Mouse (Mus musculus): ENCODE measurements around the gene Cacna1c. TPM values are rescaled to one million over a fixed set of nuclear protein-coding genes. Genes with fewer than 3 reads are reported as not detected.

The Cacna1c gene
- polyA plus RNA-seq, 1 experiment: 1.3 TPM

DNA sequence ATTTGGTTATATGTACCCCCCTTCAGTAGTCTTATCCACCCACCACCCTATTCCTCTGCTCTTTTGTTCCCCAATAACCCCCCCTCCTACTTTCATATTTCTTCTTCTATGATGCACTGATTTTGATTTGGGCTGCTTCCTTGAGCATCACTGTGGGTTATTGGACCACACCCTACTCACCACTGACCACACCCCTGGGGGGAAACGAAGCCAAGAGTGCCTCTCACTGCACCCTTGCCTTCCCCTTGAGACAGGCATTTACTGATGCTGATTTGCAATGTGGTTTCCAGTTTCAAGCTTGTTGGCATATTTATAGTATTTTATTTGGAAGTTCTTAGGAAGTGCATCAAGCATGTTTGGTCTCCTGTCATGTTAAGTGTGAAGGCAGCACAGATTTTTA is 337.8 kb downstream of the Cacna1c start:
- H3K4me1 ChIP-seq: no peaks in the 10 kb centered on the region
- TF ChIP-seq FLI1 (IDR thresholded peaks at IDR 0.05; ENCODE audit: low read length): no peak
- TF ChIP-seq GATA1 (IDR thresholded peaks at IDR 0.05; ENCODE audit: borderline replicate concordance, low read length): no peak
- peaks cover 26% of the 10 kb centered on the region for H3K27me3 ChIP-seq (replicated peaks)

DNA sequence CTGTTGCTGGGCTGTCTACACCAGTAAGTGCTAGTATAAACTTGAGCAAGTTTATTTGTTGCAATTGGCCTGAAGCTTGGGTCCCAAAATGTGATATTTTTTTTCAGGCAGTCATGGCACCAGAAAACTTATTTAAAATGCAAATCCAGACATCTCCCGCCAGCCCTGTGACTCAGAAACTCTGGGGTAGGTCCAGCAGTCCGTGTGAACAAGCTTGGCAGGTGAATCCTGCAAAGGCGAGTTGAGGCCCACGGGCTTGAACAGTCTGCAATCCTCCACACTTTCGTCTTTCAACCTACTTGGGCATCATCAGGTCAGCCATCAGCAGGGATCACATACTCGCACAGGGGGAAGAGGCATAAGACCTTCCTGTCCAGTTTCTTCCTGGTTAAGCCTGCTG is 344.1 kb downstream of the Cacna1c start:
- TF ChIP-seq GATA1 (IDR thresholded peaks at IDR 0.05; ENCODE audit: borderline replicate concordance, low read length): no peak
- TF ChIP-seq FLI1 (IDR thresholded peaks at IDR 0.05; ENCODE audit: low read length): no peak
- peaks cover 2% of the 10 kb centered on the region for H3K27me3 ChIP-seq (replicated peaks)
- no peaks in the 10 kb centered on the region for H3K36me3 ChIP-seq (replicated peaks; ENCODE audit: low read length)
- H3K4me1 ChIP-seq: peaks cover 21% of the 10 kb centered on the region
- no peak overlapping the region for H3K4me3 ChIP-seq (replicated peaks)
- H3K9me3 ChIP-seq: peaks cover 3% of the 10 kb centered on the region

More for the DNA sequence above, 337.8 kb downstream of the Cacna1c start:
- Histone ChIP-seq H3K36me3 (replicated peaks; ENCODE audit: low read length) (no peaks in the 10 kb centered on the region), H3K4me3 (replicated peaks) (no peak overlapping the region), H3K9me3 (peaks cover 7% of the 10 kb centered on the region)

DNA sequence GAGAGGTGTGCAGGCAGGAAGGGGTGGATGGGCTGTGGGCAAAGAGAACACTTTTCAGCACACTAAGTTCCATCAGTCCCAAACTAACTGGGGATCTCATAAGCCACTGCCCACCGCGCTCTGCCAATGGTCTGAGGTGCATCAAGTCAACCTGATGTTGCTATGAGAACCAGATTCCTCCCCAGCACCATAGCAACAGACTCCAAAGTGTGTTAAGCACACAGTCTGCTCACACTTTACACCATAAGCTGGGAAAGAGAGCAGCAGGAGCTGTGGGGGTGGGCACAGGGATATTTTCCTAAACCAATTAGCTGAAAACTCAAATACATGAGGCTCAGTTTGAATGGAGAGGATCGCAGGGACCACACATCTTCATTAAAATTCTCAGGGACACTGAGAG is 345.1 kb downstream of the Cacna1c start:
- peaks cover 12% of the 10 kb centered on the region for H3K27me3 ChIP-seq (replicated peaks)
- H3K36me3 ChIP-seq (replicated peaks; ENCODE audit: low read length): no peaks in the 10 kb centered on the region
- no peak for TF ChIP-seq GATA1 (IDR thresholded peaks at IDR 0.05; ENCODE audit: borderline replicate concordance, low read length)
- peaks cover 22% of the 10 kb centered on the region for H3K4me1 ChIP-seq
- H3K4me3 ChIP-seq (replicated peaks): no peak overlapping the region
- peaks cover 3% of the 10 kb centered on the region for H3K9me3 ChIP-seq

DNA sequence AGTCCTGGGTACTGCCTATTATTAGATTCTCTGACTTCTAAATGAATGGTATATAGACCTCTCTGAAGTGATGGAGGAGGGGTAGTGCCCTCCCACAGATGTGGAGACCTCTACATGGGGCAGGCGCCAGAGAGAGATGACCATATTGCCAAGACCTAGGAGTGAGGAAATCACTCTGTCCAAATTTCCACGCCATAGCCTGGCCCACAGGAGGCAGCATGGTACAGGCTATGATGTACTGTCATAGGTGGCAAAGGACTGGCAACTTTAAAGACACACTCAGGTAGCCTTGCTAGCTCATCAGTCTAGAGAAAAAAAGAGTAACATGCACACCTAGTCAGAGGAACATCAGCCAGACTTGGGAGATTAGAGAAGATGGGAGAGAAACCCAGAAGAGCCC is 347.6 kb downstream of the Cacna1c start:
- Histone ChIP-seq H3K9me3 (no peaks in the 10 kb centered on the region), H3K27me3 (replicated peaks) (peaks cover 17% of the 10 kb centered on the region), H3K36me3 (replicated peaks; ENCODE audit: low read length) (no peaks in the 10 kb centered on the region), H3K4me3 (replicated peaks) (no peak overlapping the region), H3K4me1 (peaks cover 34% of the 10 kb centered on the region)
- no peak for TF ChIP-seq GATA1 (IDR thresholded peaks at IDR 0.05; ENCODE audit: borderline replicate concordance, low read length)
- TF ChIP-seq FLI1 (IDR thresholded peaks at IDR 0.05; ENCODE audit: low read length): no peak

DNA sequence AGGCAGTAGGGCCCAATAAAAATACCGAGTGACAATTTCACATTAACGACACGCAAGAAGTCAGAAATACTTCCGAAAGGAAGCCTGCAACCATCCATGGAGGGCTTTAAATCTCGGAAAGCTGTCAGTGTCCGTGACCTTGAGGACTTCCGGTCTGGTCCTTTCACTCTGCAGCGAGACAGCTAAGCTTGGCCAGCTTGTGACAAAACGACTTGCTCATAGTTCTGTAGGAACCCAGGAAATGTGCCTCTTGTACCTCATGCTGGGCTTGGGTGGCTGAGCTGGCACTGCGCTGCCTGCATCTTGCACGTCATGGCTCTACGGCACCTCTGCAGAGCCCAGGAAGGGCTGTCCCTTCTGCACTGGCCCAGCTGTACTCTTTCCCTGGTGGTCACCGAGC is 348.5 kb downstream of the Cacna1c start:
- no peaks in the 10 kb centered on the region for H3K36me3 ChIP-seq (replicated peaks; ENCODE audit: low read length)
- H3K27me3 ChIP-seq (replicated peaks): peaks cover 17% of the 10 kb centered on the region
- H3K4me3 ChIP-seq (replicated peaks): no peak overlapping the region
- no peaks in the 10 kb centered on the region for H3K9me3 ChIP-seq
- H3K4me1 ChIP-seq: peaks cover 34% of the 10 kb centered on the region
- TF ChIP-seq FLI1 (IDR thresholded peaks at IDR 0.05; ENCODE audit: low read length): no peak
- no peak for TF ChIP-seq GATA1 (IDR thresholded peaks at IDR 0.05; ENCODE audit: borderline replicate concordance, low read length)

DNA sequence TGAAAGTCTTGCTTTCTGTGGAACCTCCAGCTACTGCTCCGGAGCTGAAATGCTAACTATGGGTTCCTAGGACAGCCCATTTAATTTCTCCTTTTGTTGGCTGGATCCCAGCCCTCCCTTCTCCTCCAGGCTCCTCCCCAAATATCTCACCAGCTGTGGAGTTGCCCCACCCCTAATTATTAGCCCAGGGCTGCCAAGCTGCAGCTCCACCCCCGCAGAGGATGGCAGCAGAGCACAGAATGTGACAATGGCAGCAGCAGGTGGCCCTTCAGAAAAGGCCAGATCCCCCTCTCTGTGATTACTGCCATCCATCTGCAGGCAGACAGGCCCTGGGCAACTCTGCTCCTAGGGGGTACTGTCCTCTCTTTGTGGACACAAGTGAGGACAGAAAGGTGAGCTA is 350.4 kb downstream of the Cacna1c start:
- Histone ChIP-seq H3K9me3 (no peaks in the 10 kb centered on the region), H3K4me1 (peaks cover 16% of the 10 kb centered on the region), H3K27me3 (replicated peaks) (peaks cover 20% of the 10 kb centered on the region), H3K36me3 (replicated peaks; ENCODE audit: low read length) (no peaks in the 10 kb centered on the region), H3K4me3 (replicated peaks) (no peak overlapping the region)
- TF ChIP-seq GATA1 (IDR thresholded peaks at IDR 0.05; ENCODE audit: borderline replicate concordance, low read length) (no peak), FLI1 (IDR thresholded peaks at IDR 0.05; ENCODE audit: low read length) (no peak)

DNA sequence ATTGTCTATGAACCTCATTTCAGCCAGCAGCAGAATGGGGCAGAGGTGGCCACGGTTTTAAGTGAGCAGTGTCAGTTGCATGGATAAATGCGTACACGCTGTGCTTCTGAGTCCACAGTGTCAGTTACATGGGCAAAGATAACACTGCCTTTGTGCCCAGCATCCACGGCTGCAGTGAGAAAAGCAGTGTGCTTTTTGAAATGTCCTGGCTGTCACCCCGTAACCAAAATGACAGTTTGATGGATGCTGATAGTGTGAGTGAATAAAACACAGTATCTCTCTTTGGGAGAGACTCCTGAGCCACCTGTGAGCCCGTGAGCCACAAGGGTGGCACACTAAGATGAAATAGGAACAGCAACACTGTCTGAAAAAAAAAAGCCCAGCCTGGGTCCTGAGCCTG is 351.0 kb downstream of the Cacna1c start:
- peaks cover 20% of the 10 kb centered on the region for H3K27me3 ChIP-seq (replicated peaks)
- H3K9me3 ChIP-seq: no peaks in the 10 kb centered on the region
- no peak overlapping the region for H3K4me3 ChIP-seq (replicated peaks)
- no peaks in the 10 kb centered on the region for H3K36me3 ChIP-seq (replicated peaks; ENCODE audit: low read length)
- TF ChIP-seq GATA1 (IDR thresholded peaks at IDR 0.05; ENCODE audit: borderline replicate concordance, low read length) (no peak), FLI1 (IDR thresholded peaks at IDR 0.05; ENCODE audit: low read length) (no peak)
- peaks cover 17% of the 10 kb centered on the region for H3K4me1 ChIP-seq

DNA sequence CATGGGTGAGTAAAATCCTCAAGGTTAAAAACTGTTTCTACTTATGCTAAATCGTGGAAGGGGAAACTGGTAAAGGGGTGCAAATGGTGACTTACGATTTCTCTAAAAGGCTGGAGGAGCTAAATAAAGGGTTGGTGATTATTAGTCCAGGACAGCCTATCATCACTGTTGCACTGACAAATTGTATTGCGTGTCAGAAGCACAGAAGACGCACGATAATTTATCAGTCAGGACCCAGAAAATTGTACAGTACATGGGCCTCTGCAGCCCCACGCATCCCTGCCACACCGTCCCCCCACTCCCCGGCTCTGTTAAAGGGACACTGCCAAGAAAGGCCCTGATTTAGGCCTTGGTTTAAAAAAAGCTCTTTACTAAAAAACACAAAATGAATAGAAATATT is 352.7 kb downstream of the Cacna1c start:
- peaks cover 33% of the 10 kb centered on the region for H3K4me1 ChIP-seq
- H3K27me3 ChIP-seq (replicated peaks): peaks cover 21% of the 10 kb centered on the region
- no peaks in the 10 kb centered on the region for H3K36me3 ChIP-seq (replicated peaks; ENCODE audit: low read length)
- no peak overlapping the region for H3K4me3 ChIP-seq (replicated peaks)
- no peak for TF ChIP-seq FLI1 (IDR thresholded peaks at IDR 0.05; ENCODE audit: low read length)
- no peak for TF ChIP-seq GATA1 (IDR thresholded peaks at IDR 0.05; ENCODE audit: borderline replicate concordance, low read length)
- no peaks in the 10 kb centered on the region for H3K9me3 ChIP-seq

DNA sequence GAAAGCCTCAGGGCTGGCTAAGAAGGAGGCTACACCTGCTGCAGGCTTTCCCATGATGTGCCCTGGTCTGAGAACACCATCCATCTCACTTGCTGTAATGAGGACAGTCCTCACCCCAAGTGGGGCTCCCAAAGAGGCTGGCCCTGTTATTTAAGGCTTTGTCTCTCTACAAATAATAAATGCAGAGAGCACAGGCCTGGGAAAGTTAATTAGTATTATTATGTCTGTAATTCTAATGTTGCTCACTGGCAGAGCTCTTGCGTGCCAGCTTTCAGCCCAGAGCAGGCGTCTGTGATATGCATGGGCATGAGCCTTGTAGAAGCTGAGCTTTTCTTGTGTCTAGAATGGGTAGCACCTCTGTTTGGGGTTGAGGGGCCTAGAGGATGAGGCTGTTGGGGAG is 354.3 kb downstream of the Cacna1c start:
- Histone ChIP-seq H3K36me3 (replicated peaks; ENCODE audit: low read length) (no peaks in the 10 kb centered on the region), H3K9me3 (no peaks in the 10 kb centered on the region), H3K4me3 (replicated peaks) (no peak overlapping the region), H3K27me3 (replicated peaks) (peaks cover 18% of the 10 kb centered on the region), H3K4me1 (peaks cover 38% of the 10 kb centered on the region)
- no peak for TF ChIP-seq GATA1 (IDR thresholded peaks at IDR 0.05; ENCODE audit: borderline replicate concordance, low read length)
- no peak for TF ChIP-seq FLI1 (IDR thresholded peaks at IDR 0.05; ENCODE audit: low read length)

DNA sequence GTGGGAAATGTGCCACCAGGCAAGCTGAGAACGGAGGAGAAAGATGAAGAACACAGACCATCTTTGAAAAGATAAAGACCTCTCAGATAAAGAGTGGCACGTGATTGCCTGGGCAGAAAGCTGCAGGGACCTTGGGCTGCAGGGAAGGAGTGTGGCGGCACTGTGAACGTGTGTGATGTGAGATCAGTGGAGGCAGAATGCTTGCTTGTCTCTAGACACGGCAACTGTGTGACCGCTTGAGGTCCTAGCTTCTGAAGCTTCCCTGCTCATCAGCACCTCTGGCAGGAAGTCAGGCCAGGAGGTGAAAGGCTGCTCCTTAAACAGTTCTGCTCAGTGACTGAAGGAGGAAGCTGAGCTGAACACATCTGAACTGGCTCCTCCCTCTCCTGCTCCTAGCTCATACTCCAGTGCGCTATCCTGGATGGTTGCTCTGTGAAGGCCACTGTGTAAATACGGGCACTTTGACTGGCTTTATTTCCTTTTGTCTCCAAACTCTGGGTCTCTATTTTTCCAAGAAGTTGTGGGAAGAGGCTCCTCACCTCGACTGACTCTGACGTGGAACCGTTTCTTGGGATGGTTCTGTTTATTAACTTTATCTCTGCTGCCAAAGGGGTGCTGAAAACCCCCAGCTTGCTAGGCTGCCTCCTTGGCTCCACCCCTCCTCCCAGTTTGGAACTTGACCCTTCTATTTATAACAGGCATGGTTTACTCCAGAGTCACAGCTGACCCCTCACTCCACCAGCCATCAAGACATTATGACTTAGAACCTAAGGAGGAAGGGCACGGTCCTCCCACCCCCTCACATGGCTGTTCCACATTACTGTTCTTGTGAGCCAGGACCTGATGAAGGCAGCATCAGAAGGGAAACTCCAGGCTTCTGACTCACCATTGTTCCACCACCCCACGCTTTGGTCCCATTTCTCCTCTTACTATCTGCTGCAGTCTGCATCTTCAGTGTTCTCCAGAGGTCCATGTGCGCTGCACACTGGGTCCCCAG is 357.0 kb downstream of the Cacna1c start:
- Histone ChIP-seq H3K4me1 (peaks cover 29% of the 10 kb centered on the region), H3K4me3 (replicated peaks) (peak overlapping the region; percentile 66), H3K36me3 (replicated peaks; ENCODE audit: low read length) (no peaks in the 10 kb centered on the region), H3K9me3 (no peaks in the 10 kb centered on the region), H3K27me3 (replicated peaks) (peaks cover 5% of the 10 kb centered on the region)
- TF ChIP-seq FLI1 (IDR thresholded peaks at IDR 0.05; ENCODE audit: low read length) (no peak), GATA1 (IDR thresholded peaks at IDR 0.05; ENCODE audit: borderline replicate concordance, low read length) (no peak)

All from megakaryocyte, embryonic 14.5 days (primary cell).